10 mouse cellular contexts compared by ENCODE assay signal in genomic region chr6:51458925-51459312, GRCm38 (mm10). TPM values are rescaled to one million over a fixed set of nuclear protein-coding genes. Genes with fewer than 3 reads are reported as not detected.
DNase-seq lines count a peak whose midpoint lies in the region; ATAC-seq lines count a peak whose summit lies in the region.
"Had no signal": no experiment of that assay in that cellular context is flagged by ENCODE, and none has a peak within 500 bp of the region (broad histone marks: within the 10 kb centered on the region; RNA-seq: fewer than 3 reads in every experiment).

No protein-coding gene starts in this region.

- DNase-seq in heart, adult 11 months, result peak; percentile 52
- DNase-seq in heart, adult 8-10 months (ENCODE audit: low spot score), result no peak
- DNase-seq in ES-CJ7 (ENCODE audit: low read depth, low spot score), result peak; percentile 57
- no peak for DNase-seq in hindbrain, embryonic 14.5 days (ENCODE audit: low spot score)
- DNase-seq in right cerebral cortex, adult 2 months (ENCODE audit: low spot score in 2 of 2), result no peak
- DNase-seq in lung, postnatal 10 days, result no peak
- no peak for DNase-seq in cerebellum, adult 9-10 months
- DNase-seq: cerebellum, adult 8-10 months had no signal

- peaks cover 66% of the 10 kb centered on the region for H3K36me3 ChIP-seq in hindbrain, embryonic 14.5 days (replicated peaks; ENCODE audit: control insufficient read depth, insufficient read depth)
- H3K36me3 ChIP-seq in midbrain, embryonic 12.5 days, result peaks cover 52% of the 10 kb centered on the region

- no peaks in the 10 kb centered on the region for H3K9me3 ChIP-seq in hindbrain, embryonic 14.5 days (ENCODE audit: control insufficient read depth, low read length)
- no peaks in the 10 kb centered on the region for H3K9me3 ChIP-seq in midbrain, embryonic 12.5 days

- no peak overlapping the region for H3K27ac ChIP-seq in hindbrain, embryonic 14.5 days
- no peak overlapping the region for H3K27ac ChIP-seq in midbrain, embryonic 12.5 days (replicated peaks)
- H3K27ac ChIP-seq: left cerebral cortex, adult 2 months had no signal

- no peaks in the 10 kb centered on the region for H3K27me3 ChIP-seq in hindbrain, embryonic 14.5 days (ENCODE audit: control insufficient read depth, insufficient read depth, low read length)
- no peaks in the 10 kb centered on the region for H3K27me3 ChIP-seq in midbrain, embryonic 12.5 days

- WGBS in hindbrain, embryonic 14.5 days, result 45% methylated on average over 2 of the region's 2 CpGs
- WGBS in midbrain, embryonic 12.5 days, result 27% methylated on average over 2 of the region's 2 CpGs

- H3K9ac ChIP-seq in hindbrain, embryonic 14.5 days, result no peak overlapping the region
- H3K9ac ChIP-seq in midbrain, embryonic 12.5 days (replicated peaks), result no peak overlapping the region

- H3K4me2 ChIP-seq in hindbrain, embryonic 14.5 days (replicated peaks), result no peak overlapping the region
- H3K4me2 ChIP-seq in midbrain, embryonic 12.5 days (replicated peaks), result no peak overlapping the region

- peaks cover 4% of the 10 kb centered on the region; the same call in 1 of the 2 replicates for H3K4me1 ChIP-seq in hindbrain, embryonic 14.5 days (replicated peaks; ENCODE audit: control insufficient read depth, insufficient read depth, low read length)
- peaks cover 6% of the 10 kb centered on the region; the same call in 1 of the 2 replicates for H3K4me1 ChIP-seq in midbrain, embryonic 12.5 days

- no peak overlapping the region for H3K4me3 ChIP-seq in hindbrain, embryonic 14.5 days (replicated peaks; ENCODE audit: low read length)
- H3K4me3 ChIP-seq in midbrain, embryonic 12.5 days, result no peak overlapping the region
- H3K4me3 ChIP-seq: left cerebral cortex, adult 2 months had no signal

- peak; percentile 32; the same call in 1 of the 2 replicates for ATAC-seq in hindbrain, embryonic 14.5 days (ENCODE audit: low FRiP score)
- ATAC-seq in midbrain, embryonic 12.5 days (ENCODE audit: low FRiP score, low read depth), result peak; percentile 60

RNA-seq across cellular contexts. Expression of gene Hnrnpa2b1, which starts 10.8 kb away (rescaled TPM):
- 100 to 1,000 TPM; 367 to 444 (median 409) TPM for total RNA-seq in heart, adult 8-10 months (2022)
- 701 and 734 TPM in 2 replicates for polyA plus RNA-seq in hindbrain, embryonic 14.5 days (2014; fragmentation: Nextera tagmentation; extraction: Ambion mirVana)
- polyA plus RNA-seq in midbrain, embryonic 12.5 days (2016; fragmentation: Nextera tagmentation; extraction: Ambion mirVana), result 2,441 and 2,661 TPM in 2 replicates

RNA-seq across cellular contexts. Expression of gene Cbx3, which starts 11.2 kb away (rescaled TPM):
- 10 to 100 TPM; 54.1 to 62.0 (median 59.1) TPM for total RNA-seq in heart, adult 8-10 months (2022)
- polyA plus RNA-seq in hindbrain, embryonic 14.5 days (2014; fragmentation: Nextera tagmentation; extraction: Ambion mirVana), result 353 and 390 TPM in 2 replicates
- polyA plus RNA-seq in midbrain, embryonic 12.5 days (2016; fragmentation: Nextera tagmentation; extraction: Ambion mirVana), result 615 and 674 TPM in 2 replicates

RNA-seq across cellular contexts. Expression of gene Nfe2l3, which starts 26.4 kb away (rescaled TPM):
- total RNA-seq in heart, adult 8-10 months (2022), result under 1 TPM in 2 of 4 experiments, not detected in 2; 0.28 to 0.35 TPM
- polyA plus RNA-seq in hindbrain, embryonic 14.5 days (2014; fragmentation: Nextera tagmentation; extraction: Ambion mirVana), result 6.0 and 9.6 TPM in 2 replicates
- 5.4 and 5.9 TPM in 2 replicates for polyA plus RNA-seq in midbrain, embryonic 12.5 days (2016; fragmentation: Nextera tagmentation; extraction: Ambion mirVana)

Comparison
In these comparisons a context has a peak if more than half of its experiments do, and no peak if none do; other contexts are left out.
1. DNase-seq: peak in heart, adult 11 months (single experiment) and ES-CJ7 (single experiment); none in heart, adult 8-10 months (single experiment), hindbrain, embryonic 14.5 days (single experiment), right cerebral cortex, adult 2 months (0 of 2), lung, postnatal 10 days (single experiment) and cerebellum, adult 9-10 months (single experiment).